Mouse (Mus musculus) ES-E14 (cell line): Measurements from ENCODE around the gene Tada1. TPM values are rescaled to one million over a fixed set of nuclear protein-coding genes. Genes with fewer than 3 reads are reported as not detected.

Source experiments
- DNase-seq: peaks from one replicate; pipeline ENCODE4 v3.0.0-alpha.2; 2013; ENCODE audit warnings: low read depth, low spot score
- H3K27ac ChIP-seq: 2 replicates; pipeline ENCODE4 v1.5.1; 2012; ENCODE audit warnings: low read depth, mild to moderate bottlenecking, low read length, moderate library complexity, mixed read lengths; ENCODE audit not compliant: poor library complexity, insufficient read depth, severe bottlenecking
- H3K36me3 ChIP-seq: 2 replicates; pipeline ENCODE4 v1.6.1; 2012; ENCODE audit warnings: mild to moderate bottlenecking, low read length, moderate library complexity, mixed read lengths; ENCODE audit not compliant: control insufficient read depth, poor library complexity, insufficient read depth, severe bottlenecking
- H3K4me1 ChIP-seq, 2 experiments: fragments of 150-350 bp in 1 of 2; sonication (generic) in 1 of 2; 2 replicates each; pipeline ENCODE4 v1.6.1; 2012; ENCODE audit warnings: low read length in 2 of 2, mild to moderate bottlenecking in 1 of 2, mixed read lengths in 1 of 2; ENCODE audit not compliant: control insufficient read depth in 2 of 2, insufficient read depth in 2 of 2, poor library complexity in 1 of 2
- H3K4me3 ChIP-seq, 2 experiments: fragments of 150-350 bp in 1 of 2; sonication (generic) in 1 of 2; 2 replicates each; pipeline ENCODE4 v1.5.1; 2012; ENCODE audit warnings: low read length in 2 of 2, low read depth in 1 of 2, mild to moderate bottlenecking in 1 of 2, mixed read lengths in 1 of 2; ENCODE audit not compliant: insufficient read depth in 1 of 2, poor library complexity in 1 of 2, severe bottlenecking in 1 of 2
- H3K9ac ChIP-seq: 2 replicates; pipeline ENCODE4 v1.6.1; 2012; ENCODE audit warnings: low read depth, mild to moderate bottlenecking, low read length, mixed read lengths; ENCODE audit not compliant: poor library complexity, insufficient read depth, severe bottlenecking
- H3K9me3 ChIP-seq: fragments of 150-350 bp; sonication (generic); 2 replicates; pipeline ENCODE4 v1.6.1; 2012; ENCODE audit warnings: low read depth, mild to moderate bottlenecking, low read length; ENCODE audit not compliant: control insufficient read depth, insufficient read depth
- CHD2 ChIP-seq: IDR thresholded peaks from 2 replicates; pipeline ENCODE4 v1.6.1; 2014; ENCODE audit warnings: mild to moderate bottlenecking, low read depth, low read length, inconsistent platforms
- HCFC1 ChIP-seq: IDR thresholded peaks from 2 replicates; pipeline ENCODE4 v1.6.1; 2012; ENCODE audit warnings: low read length, inconsistent platforms, borderline replicate concordance; ENCODE audit not compliant: insufficient read depth
- MAFK ChIP-seq: IDR thresholded peaks from 2 replicates; pipeline ENCODE4 v1.6.1; 2014; ENCODE audit warnings: mild to moderate bottlenecking, low read depth, low read length, inconsistent platforms; ENCODE audit not compliant: insufficient read depth
- ZC3H11A ChIP-seq: IDR thresholded peaks from 2 replicates; pipeline ENCODE4 v1.6.1; 2012; ENCODE audit warnings: low read depth, mild to moderate bottlenecking, inconsistent platforms, low read length, borderline replicate concordance
- ZNF384 ChIP-seq: IDR thresholded peaks from 2 replicates; pipeline ENCODE4 v1.6.1; 2012; ENCODE audit warnings: low read depth, low read length, inconsistent platforms
- in situ Hi-C, 2 experiments: fragments of 600-800 bp; cut with MboI; formaldehyde crosslinking; loops; one replicate each; pipeline ENCODE4 v1.15.1; 2025; ENCODE audit warnings: low sequenced_read_pairs in 2 of 2, inconsistent platforms in 1 of 2; ENCODE audit not compliant: unreplicated experiment in 2 of 2
- total RNA-seq: library from RNA; depleted of rRNA; stranded (reverse); fragments of 300-350 nt; gene quantifications from 2 replicates; pipeline ENCODE4 v1.2.3, GENCODE M21; 2012

Tada1 gene
- total RNA-seq, 1 experiment = 5.5 TPM

GRCm38 (mm10) chr1:166389406-166390125 is 10.7 kb downstream of the Tada1 start:
- TF ChIP-seq ZC3H11A (no peak), HCFC1 (no peak), MAFK (no peak), CHD2 (no peak), ZNF384 (no peak)
- H3K4me1 ChIP-seq = no peaks in the 10 kb centered on the region
- H3K9ac ChIP-seq = no peak overlapping the region
- H3K27ac ChIP-seq = no peak overlapping the region
- no peak overlapping the region for H3K4me3 ChIP-seq
- peaks cover 10% of the 10 kb centered on the region; the same call in 1 of the 2 replicates for H3K36me3 ChIP-seq
- H3K9me3 ChIP-seq = no peaks in the 10 kb centered on the region
- no peak for DNase-seq
- in situ Hi-C loops = no loop called here

- no peak overlapping the region for H3K4me3 ChIP-seq
- in situ Hi-C loops = no loop called here
- no peaks in the 10 kb centered on the region for H3K9me3 ChIP-seq
- DNase-seq = no peak
- H3K27ac ChIP-seq = no peak overlapping the region
- no peak overlapping the region for H3K9ac ChIP-seq
- TF ChIP-seq MAFK = no peak
- no peak for TF ChIP-seq ZNF384
- no peak for TF ChIP-seq CHD2
- no peak for TF ChIP-seq ZC3H11A
- peaks cover 10% of the 10 kb centered on the region; the same call in 1 of the 2 replicates for H3K36me3 ChIP-seq
- H3K4me1 ChIP-seq = no peaks in the 10 kb centered on the region
These were observed 12.8 kb downstream of the Tada1 start for GRCm38 (mm10) chr1:166391671-166392070.

GRCm38 (mm10) chr1:166394770-166395169 is 15.9 kb downstream of the Tada1 start:
- H3K9ac ChIP-seq = no peak overlapping the region
- DNase-seq = no peak
- TF ChIP-seq HCFC1 = no peak
- no peak for TF ChIP-seq ZC3H11A
- TF ChIP-seq MAFK = no peak
- no peak for TF ChIP-seq ZNF384
- no peak for TF ChIP-seq CHD2
- H3K36me3 ChIP-seq = peaks cover 2% of the 10 kb centered on the region; the same call in 1 of the 2 replicates
- in situ Hi-C loops = no loop called here
- H3K4me1 ChIP-seq = no peaks in the 10 kb centered on the region
- H3K27ac ChIP-seq = no peak overlapping the region
- no peak overlapping the region for H3K4me3 ChIP-seq
- H3K9me3 ChIP-seq = no peaks in the 10 kb centered on the region

GRCm38 (mm10) chr1:166395661-166396060 is 16.8 kb downstream of the Tada1 start:
- TF ChIP-seq ZNF384 (no peak), MAFK (no peak), ZC3H11A (no peak), HCFC1 (no peak), CHD2 (no peak)
- no peaks in the 10 kb centered on the region for H3K36me3 ChIP-seq
- in situ Hi-C loops = no loop called here

GRCm38 (mm10) chr1:166396381-166396780 is 17.5 kb downstream of the Tada1 start:
- DNase-seq = no peak
- in situ Hi-C loops = no loop called here
- Histone ChIP-seq H3K4me3 (no peak overlapping the region), H3K9me3 (no peaks in the 10 kb centered on the region), H3K27ac (no peak overlapping the region), H3K4me1 (no peaks in the 10 kb centered on the region), H3K36me3 (no peaks in the 10 kb centered on the region), H3K9ac (no peak overlapping the region)
- no peak for TF ChIP-seq HCFC1
- TF ChIP-seq ZNF384 = no peak
- TF ChIP-seq MAFK = no peak
- no peak for TF ChIP-seq CHD2
- no peak for TF ChIP-seq ZC3H11A

More at GRCm38 (mm10) chr1:166395661-166396060, 16.8 kb downstream of the Tada1 start:
- no peak for DNase-seq
- Histone ChIP-seq H3K27ac (no peak overlapping the region), H3K9ac (no peak overlapping the region), H3K9me3 (no peaks in the 10 kb centered on the region), H3K4me3 (no peak overlapping the region), H3K4me1 (no peaks in the 10 kb centered on the region)
